Mouse (Mus musculus) cerebellum, adult 9-10 months (tissue): ENCODE measurements around the gene Gm6583.
A peak's percentile ranks its signal among the peaks of the same experiment; 100 is the strongest.
"Not testable (repeated sequence)": the region's sequence is repeated elsewhere in the genome, so short reads cannot be mapped to it uniquely, and the experiment has no call there.

Source experiments
- DNase-seq: peaks from one replicate; pipeline ENCODE4 v3.0.0; 2022

The Gm6583 gene

DNA sequence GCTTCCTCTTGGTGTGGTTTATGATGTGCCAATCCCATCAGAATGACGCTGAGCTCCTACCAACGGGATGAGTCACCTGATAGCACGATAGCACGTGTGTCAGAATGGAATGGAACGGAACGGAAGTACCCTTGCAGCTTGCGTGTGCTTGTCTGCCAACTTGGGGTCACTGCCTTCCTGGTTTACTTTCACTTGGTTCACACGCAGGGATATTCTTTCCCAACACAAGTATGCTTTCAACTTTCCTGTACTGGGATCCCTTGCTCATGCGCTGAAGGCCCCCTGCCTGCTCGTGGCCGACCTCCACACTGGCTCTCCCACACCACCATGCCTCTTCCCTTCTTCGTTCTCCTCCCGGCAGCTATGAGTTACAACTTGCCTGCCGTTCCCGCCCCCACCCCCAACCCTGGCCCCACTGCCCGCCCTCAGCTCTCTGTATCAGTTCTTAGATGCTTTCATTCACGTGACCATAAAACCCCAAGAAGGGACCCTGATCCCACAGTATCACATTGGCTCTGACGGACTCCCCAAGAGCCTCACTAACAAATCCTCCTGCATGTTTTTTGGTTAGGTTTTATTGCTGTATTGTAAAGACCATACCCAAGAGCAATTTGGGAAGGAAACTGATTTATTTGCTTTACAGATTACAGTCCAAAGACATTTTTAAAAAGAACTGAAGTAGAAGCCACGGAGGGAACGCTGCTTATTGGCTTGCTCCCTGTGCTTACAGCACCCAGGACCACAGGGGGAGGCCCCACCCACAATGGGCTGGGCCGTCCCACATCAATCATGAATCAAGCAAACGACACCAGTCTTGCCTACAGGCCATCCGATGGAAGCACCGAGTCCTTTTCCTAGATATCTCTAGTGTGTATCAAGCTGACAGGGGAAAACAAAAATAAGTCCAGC lies 30.9 kb downstream of the Gm6583 start:
- DNase-seq, result no peak

DNA sequence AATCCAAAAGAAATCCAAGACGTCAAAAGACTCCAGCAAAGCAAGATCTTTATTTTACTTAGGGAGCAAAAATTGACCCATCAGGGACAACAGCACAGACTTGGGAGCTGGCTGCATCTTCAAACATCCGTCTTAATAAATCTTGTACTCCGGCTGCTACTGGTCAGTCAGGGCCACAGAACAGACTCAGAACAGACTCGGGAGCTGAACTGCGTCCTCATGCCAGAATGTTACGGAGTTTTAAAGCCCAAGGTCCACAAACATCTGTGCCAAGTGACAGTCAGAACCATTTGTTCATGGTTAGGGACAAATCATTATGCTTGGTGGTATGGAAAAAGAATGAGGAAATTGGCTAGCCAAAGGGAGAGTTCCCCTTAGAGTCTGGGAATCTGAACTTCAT lies 32.6 kb downstream of the Gm6583 start:
- no peak for DNase-seq

DNA sequence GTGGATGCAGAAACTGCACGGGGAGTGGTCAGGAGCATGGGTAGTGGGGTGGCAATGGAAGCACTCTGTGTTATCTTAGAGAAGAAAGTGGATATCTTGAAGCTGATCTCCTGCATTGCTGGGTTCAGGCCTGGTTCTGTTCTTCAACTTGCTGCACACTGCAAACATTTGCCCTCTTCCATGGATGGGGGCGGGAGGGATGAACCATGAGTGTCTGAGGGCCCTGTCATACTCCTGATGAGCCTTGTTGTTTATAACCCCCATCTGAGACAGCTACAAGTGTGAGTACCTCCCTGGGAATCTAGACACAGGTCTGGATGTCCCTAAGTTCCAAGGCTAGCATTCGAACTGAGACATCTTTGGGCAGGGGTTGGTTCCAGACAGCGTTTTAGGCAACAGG lies 34.5 kb downstream of the Gm6583 start:
- no peak for DNase-seq

GRCm38 (mm10) chr5:112320936-112321335 lies 34.9 kb downstream of the Gm6583 start:
- DNase-seq, result peak; percentile 73

DNA sequence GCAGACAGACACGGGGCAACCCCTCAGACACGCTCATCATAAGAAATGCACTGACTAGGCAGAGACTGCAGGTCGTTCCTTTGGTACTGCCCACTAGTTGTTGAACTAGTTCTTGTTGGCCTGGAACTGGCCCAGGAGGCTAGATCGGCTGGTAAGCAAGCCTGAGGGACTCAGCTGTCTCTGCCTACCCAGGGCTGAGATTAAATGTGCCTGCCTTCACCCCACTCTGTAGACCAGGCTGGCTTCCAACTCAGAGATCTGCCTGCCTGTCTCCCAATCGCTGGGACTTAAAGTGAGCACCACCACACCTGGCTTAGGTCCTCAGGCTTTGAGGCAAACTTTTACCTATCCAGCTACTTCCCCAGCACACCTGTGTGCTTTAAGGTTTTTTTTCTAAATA lies 35.5 kb downstream of the Gm6583 start:
- no peak for DNase-seq

- not testable (repeated sequence) for DNase-seq
These were observed 36.5 kb downstream of the Gm6583 start for GRCm38 (mm10) chr5:112319343-112319742.

- no peak for DNase-seq
These were observed 38.5 kb downstream of the Gm6583 start for GRCm38 (mm10) chr5:112317328-112317727.

GRCm38 (mm10) chr5:112316468-112316867 lies 39.4 kb downstream of the Gm6583 start:
- no peak for DNase-seq

GRCm38 (mm10) chr5:112313222-112313885 lies 42.5 kb downstream of the Gm6583 start:
- no peak for DNase-seq

- DNase-seq, result no peak
These were observed 50.0 kb downstream of the Gm6583 start for GRCm38 (mm10) chr5:112305842-112306241.
